Mouse (Mus musculus) myocyte (in vitro differentiated cells): Measurements from ENCODE around the gene Golga5.

Experiments used
- E2F4 ChIP-seq: IDR thresholded peaks from one replicate; pipeline ENCODE4 v1.6.1; 2011; ENCODE audit warnings: mild to moderate bottlenecking, control low read depth, moderate library complexity; ENCODE audit not compliant: insufficient read depth
- MAX ChIP-seq: IDR thresholded peaks from one replicate; pipeline ENCODE4 v1.6.1; 2011; ENCODE audit warnings: low read depth, mild to moderate bottlenecking, control low read depth
- MYOD1 ChIP-seq, 3 experiments: IDR thresholded peaks; one replicate each; pipeline ENCODE4 v1.6.1; 2011; ENCODE audit warnings: control low read depth in 2 of 3, low read depth in 2 of 3, mild to moderate bottlenecking in 2 of 3, moderate library complexity in 1 of 3; ENCODE audit not compliant: insufficient read length in 2 of 3, control insufficient read depth in 1 of 3
- POLR2A ChIP-seq: IDR thresholded peaks from one replicate; pipeline ENCODE4 v1.6.1; 2011; ENCODE audit warnings: low read depth, mild to moderate bottlenecking, control low read depth, moderate library complexity; ENCODE audit not compliant: insufficient read length

DNA sequence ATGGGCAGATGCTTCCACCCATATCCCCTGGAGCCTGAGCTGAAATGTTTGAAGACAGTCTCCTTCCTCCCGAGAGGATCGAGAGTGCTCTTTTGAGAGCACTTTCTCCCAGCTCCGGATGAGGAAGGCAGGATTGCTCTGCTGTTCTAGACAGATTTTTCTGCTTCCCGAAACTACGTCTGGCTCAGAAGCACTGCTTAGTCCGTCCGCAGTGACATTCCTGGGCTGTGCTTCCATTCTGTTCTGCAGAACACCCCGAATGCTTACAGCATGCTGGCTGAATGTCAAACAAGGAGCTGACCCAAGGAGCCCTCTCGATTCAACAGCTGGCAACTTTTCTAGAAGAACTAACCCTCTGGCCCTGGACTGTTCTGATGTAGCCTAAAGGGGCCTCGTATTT lies 18.5 kb upstream of the Golga5 start:
- TF ChIP-seq POLR2A (no peak), E2F4 (no peak), MAX (no peak), MYOD1 (IDR thresholded peaks at IDR 0.05; ENCODE audit: control insufficient read depth in 1 of 3, insufficient read length in 2 of 3, low read depth in 2 of 3) (no peak)
